Mouse (Mus musculus) C2C12 (cell line): Measurements from ENCODE around the gene Tmem127. TPM values are rescaled to one million over a fixed set of nuclear protein-coding genes. Genes with fewer than 3 reads are reported as not detected.
"Not testable (repeated sequence)": the region's sequence is repeated elsewhere in the genome, so short reads cannot be mapped to it uniquely, and the experiment has no call there.

Source experiments
- H3K27me3 ChIP-seq: one replicate; pipeline ENCODE4 v1.6.1; 2011; ENCODE audit not compliant: control insufficient read depth, insufficient read depth, insufficient read length
- H3K36me3 ChIP-seq: one replicate; pipeline ENCODE4 v1.6.1; 2011; ENCODE audit not compliant: control insufficient read depth, insufficient read depth
- H3K4me3 ChIP-seq: one replicate; pipeline ENCODE4 v1.5.1; 2011; ENCODE audit warnings: mild to moderate bottlenecking, control low read depth; ENCODE audit not compliant: poor library complexity, insufficient read depth, severe bottlenecking
- H3K79me2 ChIP-seq: one replicate; pipeline ENCODE4 v1.6.1; 2011; ENCODE audit not compliant: control insufficient read depth, insufficient read depth
- H3K79me3 ChIP-seq: one replicate; pipeline ENCODE4 v1.6.1; 2011; ENCODE audit warnings: low read depth, control low read depth
- H3ac ChIP-seq: one replicate; pipeline ENCODE3; 2011; ENCODE audit warnings: low read depth; ENCODE audit not compliant: control insufficient read depth, insufficient read length
- CEBPB ChIP-seq: IDR thresholded peaks from one replicate; pipeline ENCODE4 v1.6.1; 2011; ENCODE audit warnings: low read depth, mild to moderate bottlenecking, control low read depth, moderate library complexity
- CTCF ChIP-seq: IDR thresholded peaks from one replicate; pipeline ENCODE4 v1.5.1; 2011; ENCODE audit not compliant: control insufficient read depth, insufficient read depth, insufficient read length
- FOSL1 ChIP-seq: IDR thresholded peaks from one replicate; pipeline ENCODE4 v1.8.0; 2011; ENCODE audit warnings: mild to moderate bottlenecking, low read length; ENCODE audit not compliant: poor library complexity, insufficient read depth, severe bottlenecking
- MAX ChIP-seq: IDR thresholded peaks from one replicate; pipeline ENCODE4 v1.6.1; 2011; ENCODE audit warnings: mild to moderate bottlenecking, control low read depth
- MYOD1 ChIP-seq: IDR thresholded peaks from one replicate; pipeline ENCODE4 v1.6.1; 2011; ENCODE audit warnings: low read depth; ENCODE audit not compliant: control insufficient read depth, insufficient read length
- MYOG ChIP-seq: IDR thresholded peaks from one replicate; pipeline ENCODE4 v1.6.1; 2011; ENCODE audit not compliant: control insufficient read depth, insufficient read length; ENCODE audit errors: extremely low read depth
- USF1 ChIP-seq: IDR thresholded peaks from one replicate; pipeline ENCODE4 v1.6.1; 2011; ENCODE audit warnings: low read depth, mild to moderate bottlenecking, control low read depth, moderate library complexity
- polyA plus RNA-seq: library from polyadenylated mRNA; unstranded; fragments of >200 nt; fragmentation: generic; extraction: Trizol; gene quantifications from one replicate; pipeline ENCODE4 v1.2.1, GENCODE M21; 2012; ENCODE audit warnings: missing spikeins

Tmem127 gene
- polyA plus RNA-seq, 1 experiment = 16.8 TPM

- Histone ChIP-seq H3K27me3 (no peaks in the 10 kb centered on the region), H3K79me3 (peaks cover 47% of the 10 kb centered on the region), H3ac (peak overlapping the region; percentile 47), H3K36me3 (peaks cover 5% of the 10 kb centered on the region), H3K4me3 (peak overlapping the region; percentile 92), H3K79me2 (peaks cover 63% of the 10 kb centered on the region)
- TF ChIP-seq USF1 (no peak), MAX (no peak), CTCF (no peak), MYOG (no peak), FOSL1 (no peak), MYOD1 (no peak), CEBPB (no peak)
Observed at GRCm38 (mm10) chr2:127271042-127271515, 23.4 kb downstream of the Tmem127 start.

DNA sequence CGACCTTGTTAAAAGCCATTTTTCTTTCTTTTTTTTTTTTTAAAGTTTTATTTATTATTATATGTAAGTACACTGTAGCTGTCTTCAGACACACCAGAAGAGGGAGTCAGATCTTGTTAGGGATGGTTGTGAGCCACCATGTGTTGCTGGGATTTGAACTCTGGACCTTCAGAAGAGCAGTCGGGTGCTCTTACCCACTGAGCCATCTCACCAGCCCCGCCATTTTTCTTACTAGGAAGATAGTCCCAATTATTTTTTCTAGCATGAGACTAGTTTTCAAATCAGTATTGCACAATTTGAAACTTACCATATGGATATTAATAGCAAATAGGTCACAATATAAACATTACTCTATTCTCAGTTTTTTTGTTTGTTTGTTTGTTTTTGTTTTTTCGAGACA, 24.3 kb downstream of the Tmem127 start:
- not testable (repeated sequence) for H3K36me3 ChIP-seq, H3K4me3 ChIP-seq, H3ac ChIP-seq, H3K27me3 ChIP-seq
- peaks cover 73% of the 10 kb centered on the region for H3K79me2 ChIP-seq
- H3K79me3 ChIP-seq = peaks cover 56% of the 10 kb centered on the region

DNA sequence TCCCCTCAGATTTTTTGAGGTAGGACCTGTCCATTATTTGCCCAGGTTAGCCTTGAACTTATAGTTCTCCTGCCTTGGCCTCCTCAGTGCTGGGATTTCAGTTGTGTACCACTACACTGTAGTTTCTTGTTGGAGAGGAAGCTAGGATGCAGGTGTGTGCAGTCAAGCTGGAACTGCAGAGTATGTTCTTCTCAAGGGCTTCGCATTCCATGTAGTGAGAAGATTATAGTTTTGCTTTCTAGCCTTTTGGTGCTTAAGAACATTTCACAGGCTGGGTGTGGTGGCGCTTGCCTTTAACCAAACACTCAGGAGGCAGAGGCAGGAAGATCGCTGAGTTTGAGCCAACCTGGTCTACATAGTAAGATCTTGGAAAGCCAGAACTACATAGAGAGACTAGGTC, 25.1 kb downstream of the Tmem127 start:
- H3ac ChIP-seq = no peak overlapping the region
- no peak overlapping the region for H3K4me3 ChIP-seq
- peaks cover 60% of the 10 kb centered on the region for H3K79me3 ChIP-seq
- no peaks in the 10 kb centered on the region for H3K27me3 ChIP-seq
- peaks cover 80% of the 10 kb centered on the region for H3K79me2 ChIP-seq
- TF ChIP-seq USF1 (no peak), FOSL1 (no peak), MYOD1 (no peak)
- peaks cover 5% of the 10 kb centered on the region for H3K36me3 ChIP-seq

GRCm38 (mm10) chr2:127274590-127274989, 26.9 kb downstream of the Tmem127 start:
- Histone ChIP-seq H3ac (no peak overlapping the region), H3K36me3 (peaks cover 5% of the 10 kb centered on the region), H3K4me3 (no peak overlapping the region), H3K27me3 (no peaks in the 10 kb centered on the region), H3K79me2 (peaks cover 95% of the 10 kb centered on the region), H3K79me3 (peaks cover 74% of the 10 kb centered on the region)
- no peak for TF ChIP-seq MYOD1
- no peak for TF ChIP-seq MAX
- no peak for TF ChIP-seq USF1
- TF ChIP-seq CTCF = no peak
- no peak for TF ChIP-seq CEBPB
- no peak for TF ChIP-seq MYOG
- no peak for TF ChIP-seq FOSL1

DNA sequence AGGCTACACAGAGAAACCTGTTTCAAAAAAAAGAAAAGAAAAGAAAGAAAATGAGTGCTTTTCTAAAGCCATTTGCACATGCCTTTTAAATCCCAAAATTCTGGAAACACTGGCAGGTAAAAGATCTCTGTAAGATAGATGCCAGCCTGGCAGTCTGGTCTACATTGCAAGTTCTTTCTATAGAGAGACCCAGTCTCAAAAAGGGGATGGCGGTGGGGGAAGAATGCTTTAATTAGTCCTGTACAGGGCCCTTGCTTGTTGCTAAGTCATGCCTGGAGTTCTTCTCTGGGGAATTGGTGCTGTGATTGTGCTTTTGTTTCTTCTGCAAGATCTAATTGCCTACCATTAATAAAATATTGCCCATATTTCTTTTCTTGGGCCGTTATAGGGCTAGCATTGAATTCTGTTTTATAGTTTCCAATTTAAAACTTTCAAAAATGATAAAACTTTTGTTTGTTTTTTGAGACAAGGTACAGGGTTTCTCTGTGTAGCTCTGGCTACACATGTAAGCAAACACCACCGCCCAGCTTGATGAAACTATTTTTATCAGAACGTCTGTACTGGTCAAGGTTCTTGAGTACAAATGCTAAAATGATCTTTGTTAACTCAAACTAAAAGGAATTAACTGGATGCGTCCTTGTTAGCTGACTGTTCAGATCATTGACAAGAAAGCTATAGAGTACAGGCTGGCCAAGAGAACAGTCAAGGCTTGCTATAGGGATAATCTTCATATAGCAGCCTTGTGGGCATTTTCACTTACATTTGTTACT, 28.0 kb downstream of the Tmem127 start:
- Histone ChIP-seq H3K36me3 (peaks cover 5% of the 10 kb centered on the region), H3K27me3 (no peaks in the 10 kb centered on the region), H3K4me3 (no peak overlapping the region), H3K79me3 (peaks cover 78% of the 10 kb centered on the region), H3K79me2 (peaks cover 99% of the 10 kb centered on the region), H3ac (no peak overlapping the region)
- TF ChIP-seq MYOD1 (no peak), CTCF (no peak), USF1 (no peak), MAX (no peak), CEBPB (no peak), MYOG (no peak), FOSL1 (no peak)

GRCm38 (mm10) chr2:127278162-127278561, 30.5 kb downstream of the Tmem127 start:
- TF ChIP-seq USF1 (no peak), MAX (no peak), MYOD1 (no peak), CEBPB (no peak), CTCF (no peak), FOSL1 (no peak), MYOG (no peak)
- peaks cover 64% of the 10 kb centered on the region for H3K79me3 ChIP-seq
- no peak overlapping the region for H3K4me3 ChIP-seq
- H3K36me3 ChIP-seq = no peaks in the 10 kb centered on the region
- no peaks in the 10 kb centered on the region for H3K27me3 ChIP-seq
- H3ac ChIP-seq = no peak overlapping the region
- peaks cover 99% of the 10 kb centered on the region for H3K79me2 ChIP-seq
